Mouse (Mus musculus) embryonic fibroblast, embryonic 13.5 days (primary cell): ENCODE measurements around the gene Cdc42ep2.

Source experiments
- CTCF ChIP-seq: IDR thresholded peaks from 2 replicates; pipeline ENCODE4 v1.5.1; 2011; ENCODE audit warnings: mild to moderate bottlenecking, control low read depth, low read length, moderate library complexity, borderline replicate concordance; ENCODE audit not compliant: insufficient read depth
- POLR2A ChIP-seq: IDR thresholded peaks from 2 replicates; pipeline ENCODE4 v1.6.1; 2011; ENCODE audit warnings: low read depth, mild to moderate bottlenecking, control low read depth, low read length, moderate library complexity

GRCm38 (mm10) chr19:5945027-5945426 lies 20.4 kb upstream of the Cdc42ep2 start:
- TF ChIP-seq POLR2A (0 out of 2 replicates have a peak, but pooled peaks have one; percentile 24), CTCF (no peak)
